Mouse (Mus musculus): ENCODE measurements around the gene Kdm4b. TPM values are rescaled to one million over a fixed set of nuclear protein-coding genes. Genes with fewer than 3 reads are reported as not detected.

The Kdm4b gene
- polyA plus RNA-seq, 1 experiment = 16.4 TPM

DNA sequence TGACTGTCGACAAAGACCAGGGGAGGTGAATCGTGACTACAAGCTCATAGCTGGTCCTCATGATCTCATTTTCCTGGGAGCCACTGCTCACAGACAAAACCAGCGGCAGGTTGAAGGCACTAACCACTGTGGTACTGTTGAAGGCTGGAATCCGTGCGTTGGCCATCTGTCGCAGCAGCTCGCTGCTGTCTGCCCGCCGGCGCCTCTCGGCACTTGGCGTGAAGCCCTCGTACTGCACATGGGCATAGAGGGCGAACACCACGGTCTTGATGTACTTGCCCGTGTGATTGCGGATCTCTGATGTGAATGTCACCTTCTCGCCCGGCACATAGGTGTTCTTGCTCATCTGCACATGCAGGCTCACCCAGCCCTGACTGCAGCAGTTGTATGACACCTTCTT, 31.6 kb upstream of the Kdm4b start:
- no peak for DNase-seq (ENCODE audit: low read depth, low spot score)
- WGBS = 94% methylated on average over 19 of the region's 19 CpGs

DNA sequence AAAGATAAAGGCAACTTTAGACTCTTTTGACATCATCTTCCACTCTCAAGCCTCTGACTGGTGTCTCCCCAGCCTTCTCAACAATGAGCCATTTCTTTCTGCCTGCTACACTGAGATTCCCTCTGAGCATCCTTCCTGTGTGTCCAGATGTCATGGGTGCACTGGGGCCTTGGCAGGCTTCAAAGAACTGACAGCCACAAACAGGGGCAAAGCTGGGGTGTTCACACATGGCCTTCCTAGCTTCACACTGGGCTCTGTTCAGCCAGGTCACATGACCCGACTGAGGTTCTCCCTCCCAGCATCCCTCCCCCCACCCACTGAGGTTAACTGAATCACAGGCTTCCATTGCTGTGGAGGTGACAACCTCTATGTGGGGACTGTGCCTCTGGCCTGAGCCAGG, 29.7 kb upstream of the Kdm4b start:
- 58% methylated on average over 1 of the region's 1 CpGs for WGBS
- no peak for DNase-seq (ENCODE audit: low read depth, low spot score)

DNA sequence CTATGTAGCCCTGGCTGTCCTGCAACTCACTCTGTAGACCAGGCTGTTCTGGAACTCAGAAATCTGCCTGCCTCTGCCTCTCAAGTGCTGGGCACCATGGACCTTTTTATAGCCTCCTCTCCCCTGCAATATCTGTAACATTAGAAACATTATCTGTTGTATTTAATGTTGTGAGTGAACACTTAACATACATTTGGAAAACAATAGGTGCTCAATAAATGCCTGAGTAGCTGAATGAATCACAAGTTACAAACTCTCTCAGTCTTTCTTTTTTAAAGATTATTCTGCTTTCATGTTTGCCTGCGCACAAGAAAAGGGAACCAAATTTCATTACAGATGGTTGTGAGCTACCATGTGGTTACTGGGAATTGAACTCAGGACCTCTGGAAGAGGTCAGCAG, 27.6 kb upstream of the Kdm4b start:
- DNase-seq (ENCODE audit: low read depth, low spot score) = no peak
- WGBS = 92% methylated on average over 1 of the region's 1 CpGs

DNA sequence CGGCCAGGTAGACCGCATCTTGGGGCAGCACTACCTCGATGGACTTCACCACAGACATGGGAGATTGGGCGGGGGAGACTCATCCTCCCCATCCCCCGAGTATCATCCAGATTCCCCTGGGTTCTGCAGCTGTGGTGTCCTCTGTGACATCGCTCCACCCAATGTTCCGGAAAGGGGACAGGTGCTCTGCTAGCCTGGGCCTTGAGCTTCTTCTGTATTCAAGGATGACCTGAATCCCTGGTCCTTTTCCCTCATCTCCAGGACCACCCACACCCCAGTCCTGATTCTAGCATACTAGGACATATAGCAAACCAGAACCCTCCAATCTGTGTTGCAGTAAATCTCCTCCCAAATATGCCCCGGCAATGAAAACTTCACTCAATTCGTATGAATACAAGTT, 25.7 kb upstream of the Kdm4b start, which contains the start of gene Arrdc5:
TSS of gene Arrdc5 (minus strand) at position 101 of the 400 bp plus-strand sequence.
- WGBS = 87% methylated on average over 9 of the region's 9 CpGs
- no peak for DNase-seq (ENCODE audit: low read depth, low spot score)

DNA sequence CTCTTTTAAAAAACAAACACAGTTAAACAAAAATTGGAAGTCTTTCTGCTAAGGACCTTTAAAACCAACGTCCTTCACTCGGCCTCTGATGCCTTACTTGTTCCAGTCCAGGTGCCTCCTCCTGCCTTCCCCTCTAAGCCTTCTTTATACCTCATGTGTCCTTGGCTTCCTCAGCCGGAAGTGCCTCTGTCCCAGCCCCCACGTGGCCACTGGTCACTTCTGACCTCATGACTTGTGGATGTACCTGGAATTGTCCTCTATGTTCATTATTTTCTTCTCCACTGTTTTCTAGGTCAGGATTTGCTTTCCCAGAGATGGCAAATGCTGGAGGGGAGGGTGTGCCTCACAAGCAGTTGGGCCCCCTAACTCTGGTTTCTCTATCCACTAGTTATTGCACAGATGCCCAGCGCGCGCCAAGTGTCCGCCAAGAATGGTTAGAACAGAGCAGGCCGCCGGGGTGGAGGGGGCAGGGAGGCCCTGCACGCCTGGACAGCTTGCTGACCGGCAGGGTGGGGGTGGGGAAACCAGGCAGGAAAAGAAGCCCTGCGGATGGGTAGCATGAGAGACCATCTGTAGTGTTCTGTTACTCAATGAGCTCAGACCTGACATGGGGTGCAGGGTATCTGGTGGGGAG, 23.4 kb upstream of the Kdm4b start:
- 29% methylated on average over 13 of the region's 13 CpGs for WGBS

DNA sequence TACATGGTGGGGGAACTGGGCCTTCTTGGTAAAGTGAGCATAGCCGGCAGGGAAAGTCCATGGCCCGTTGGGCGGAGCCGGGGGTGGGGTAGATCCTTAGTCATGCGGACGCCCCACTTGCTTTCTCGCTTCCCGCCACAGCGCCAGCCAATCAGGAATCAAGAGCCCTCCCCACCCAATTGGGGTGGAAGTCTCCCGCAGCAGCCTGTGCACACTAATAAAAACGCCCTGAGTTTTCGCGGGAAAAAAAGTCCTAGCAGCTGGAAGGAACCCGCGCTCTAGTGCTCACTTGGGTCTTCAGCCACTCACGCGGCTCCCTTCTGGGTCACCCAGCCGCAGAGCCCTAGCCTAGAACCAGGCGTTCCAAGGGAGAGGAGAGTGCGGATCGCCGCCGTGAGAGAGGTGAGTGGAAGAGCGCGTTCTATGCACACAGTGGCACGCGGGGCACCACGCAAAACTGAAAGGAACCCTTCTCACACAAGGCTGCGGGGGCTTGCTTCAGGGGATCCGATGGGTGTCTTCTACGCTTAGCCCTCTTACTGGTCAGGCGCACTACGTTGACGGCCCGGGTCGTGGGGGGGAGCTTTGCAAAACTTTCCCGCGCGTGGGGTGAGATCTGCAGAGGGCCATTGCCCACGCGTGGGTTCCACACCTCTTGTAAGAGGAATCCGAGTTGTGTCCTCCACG, 22.6 kb upstream of the Kdm4b start, which contains the start of gene Uhrf1:
TSS of gene Uhrf1 (plus strand) at position 162 of the 687 bp plus-strand sequence.
- DNase-seq (ENCODE audit: low read depth, low spot score) = peak; percentile 67
- under 1% methylated on average over 43 of the region's 43 CpGs for WGBS

More for the DNA sequence above, 23.4 kb upstream of the Kdm4b start:
- DNase-seq (ENCODE audit: low read depth, low spot score) = no peak

DNA sequence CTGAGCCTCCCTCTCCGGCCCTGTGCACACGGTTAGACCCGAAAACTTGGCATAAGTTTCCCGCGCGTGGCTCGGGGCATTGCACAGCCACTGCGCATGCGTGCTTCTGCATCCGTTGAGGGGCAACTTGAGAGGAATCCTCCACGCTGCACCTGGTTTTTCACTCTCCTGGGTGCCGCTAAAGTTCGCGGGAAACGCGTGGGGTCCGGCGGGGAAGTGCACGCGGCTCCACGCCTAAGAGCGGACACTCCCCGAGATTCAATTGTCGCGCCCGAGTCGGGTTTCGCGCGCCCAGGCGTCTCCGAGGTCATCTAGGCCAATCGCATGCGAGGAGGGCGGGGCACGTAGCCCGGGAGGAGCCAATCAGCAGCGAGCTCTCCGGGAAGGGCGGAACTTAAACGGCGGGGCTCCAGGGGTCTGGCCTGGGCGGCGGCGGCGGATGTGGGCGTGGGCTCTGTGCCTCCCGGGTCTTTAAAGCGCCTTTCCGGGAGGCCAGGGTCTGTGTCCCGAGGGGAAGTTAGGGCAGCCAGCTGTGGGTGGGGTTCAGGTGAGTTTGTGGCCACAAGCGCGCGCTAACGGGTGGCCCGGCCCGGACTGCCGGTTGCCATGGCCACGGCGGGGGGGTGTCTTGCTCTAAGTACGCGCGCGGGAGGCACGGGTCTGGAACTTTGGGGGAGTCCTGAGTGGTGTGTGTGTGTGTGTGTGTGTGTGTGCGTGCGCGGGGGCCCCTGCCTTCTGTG, 21.8 kb upstream of the Kdm4b start:
- WGBS = under 1% methylated on average over 68 of the region's 68 CpGs
- DNase-seq (ENCODE audit: low read depth, low spot score) = peak; percentile 85

DNA sequence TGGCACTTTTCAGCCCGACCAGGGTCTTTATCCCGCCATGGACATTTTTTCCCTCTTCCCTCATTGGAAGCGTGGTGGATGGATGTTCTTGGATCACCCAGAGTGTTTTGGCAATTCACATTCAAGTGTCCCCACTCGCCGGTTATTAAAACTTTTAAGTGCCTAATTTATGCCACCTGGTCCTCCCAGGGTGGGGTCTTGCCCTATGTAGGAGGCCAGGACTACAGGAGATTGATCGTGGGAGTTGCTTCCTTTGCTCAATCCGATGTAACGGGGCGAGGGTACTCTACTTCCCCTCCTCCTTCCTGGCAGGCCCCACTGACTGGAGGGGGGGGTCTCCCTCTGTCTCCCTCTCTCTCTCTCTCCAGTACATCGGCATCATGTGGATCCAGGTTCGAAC, 21.1 kb upstream of the Kdm4b start:
- DNase-seq (ENCODE audit: low read depth, low spot score) = no peak
- WGBS = 12% methylated on average over 11 of the region's 11 CpGs

DNA sequence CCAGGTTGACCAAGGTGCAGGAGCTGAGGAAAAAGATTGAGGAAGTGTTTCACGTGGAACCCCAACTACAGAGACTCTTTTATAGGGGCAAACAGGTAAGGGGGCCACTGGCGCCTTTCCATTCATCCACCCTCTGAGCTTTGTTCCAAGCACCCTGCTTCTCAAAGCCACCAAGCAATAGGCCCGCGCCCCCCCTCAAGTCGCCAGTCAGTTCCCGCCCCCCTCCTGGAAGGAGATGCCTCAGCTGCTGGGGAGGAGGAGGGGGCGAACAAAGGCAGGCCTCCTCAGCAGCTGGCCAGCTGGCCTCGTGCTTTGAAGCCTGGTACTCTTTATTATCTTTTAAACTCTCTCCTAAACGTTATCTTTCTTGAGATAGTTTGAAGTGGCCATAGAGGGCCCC, 20.7 kb upstream of the Kdm4b start:
- WGBS = 30% methylated on average over 9 of the region's 9 CpGs
- no peak for DNase-seq (ENCODE audit: low read depth, low spot score)

DNA sequence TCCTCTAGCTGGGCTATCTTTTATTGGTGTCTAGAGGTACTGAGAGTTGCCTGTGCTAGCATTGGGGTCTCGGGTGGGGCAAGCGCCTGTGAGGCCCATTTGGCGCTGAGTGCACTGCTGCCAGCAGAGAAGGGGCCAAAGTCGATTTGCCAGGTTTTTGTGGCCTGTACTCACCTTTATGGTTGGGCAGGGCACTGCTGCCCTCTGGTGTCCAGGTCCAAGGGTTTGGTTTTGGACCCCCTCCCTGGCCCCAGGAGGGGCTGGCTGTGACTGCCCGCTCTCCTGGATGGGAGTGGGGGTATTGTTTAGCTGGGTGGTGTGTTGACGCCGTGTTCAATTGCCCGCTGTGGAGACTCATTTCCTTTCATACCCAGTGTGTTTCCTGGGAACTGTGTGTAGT, 20.0 kb upstream of the Kdm4b start:
- no peak for DNase-seq (ENCODE audit: low read depth, low spot score)

DNA sequence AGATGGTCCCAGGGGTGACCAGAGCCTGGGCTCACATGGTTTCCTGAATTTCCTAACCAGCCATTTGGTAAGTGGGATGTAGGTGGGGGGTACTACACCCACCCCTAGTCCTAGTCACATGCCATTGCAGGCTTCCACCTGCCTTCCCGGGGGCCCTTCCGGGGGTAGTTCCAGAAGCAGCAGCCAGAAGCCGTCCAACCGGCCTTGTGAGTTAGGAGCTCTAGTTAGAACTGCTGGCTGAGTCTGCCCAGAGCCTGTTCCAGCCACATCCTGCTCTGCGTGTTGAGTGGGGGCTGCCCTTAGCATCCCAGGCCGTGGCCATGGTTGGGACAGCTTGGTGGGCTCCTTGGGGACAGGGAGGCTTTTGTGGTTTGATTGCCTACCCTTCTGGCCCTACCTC, 17.8 kb upstream of the Kdm4b start:
- no peak for DNase-seq (ENCODE audit: low read depth, low spot score)
- WGBS = 49% methylated on average over 6 of the region's 6 CpGs

More for the DNA sequence above, 20.0 kb upstream of the Kdm4b start:
- 44% methylated on average over 8 of the region's 8 CpGs for WGBS

DNA sequence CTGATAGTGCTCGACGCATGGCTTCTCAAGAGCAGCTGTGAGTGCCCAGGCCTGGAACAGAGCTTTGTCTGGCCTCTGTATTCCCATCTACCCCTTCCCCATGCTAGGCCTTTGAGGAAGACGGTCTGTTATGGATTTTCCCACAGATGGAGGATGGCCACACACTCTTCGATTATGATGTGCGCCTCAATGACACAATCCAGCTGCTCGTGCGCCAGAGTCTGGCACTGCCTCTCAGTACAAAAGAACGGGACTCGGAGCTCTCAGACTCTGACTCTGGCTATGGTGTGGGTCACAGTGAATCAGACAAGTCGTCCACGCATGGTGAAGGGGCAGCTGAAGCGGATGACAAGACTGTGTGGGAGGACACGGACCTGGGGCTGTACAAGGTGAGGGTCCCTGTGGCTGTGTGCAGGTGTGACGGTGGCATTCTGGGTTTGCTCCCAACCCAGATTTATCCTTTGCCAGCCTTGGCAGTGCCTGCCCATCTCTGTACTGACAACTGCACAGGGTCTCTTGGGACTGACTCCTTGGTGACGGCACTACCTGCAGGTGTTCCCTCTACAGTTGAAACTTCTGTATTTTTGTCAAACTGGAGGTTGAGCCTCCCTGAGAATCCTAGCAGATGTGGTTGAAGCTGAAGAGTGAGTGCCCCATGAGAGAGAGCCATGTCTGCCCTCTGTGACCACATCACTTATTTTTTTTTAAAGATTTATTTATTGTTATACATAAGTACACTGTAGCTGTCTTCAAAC, 16.5 kb upstream of the Kdm4b start:
- no peak for DNase-seq (ENCODE audit: low read depth, low spot score)
- 84% methylated on average over 15 of the region's 15 CpGs for WGBS

DNA sequence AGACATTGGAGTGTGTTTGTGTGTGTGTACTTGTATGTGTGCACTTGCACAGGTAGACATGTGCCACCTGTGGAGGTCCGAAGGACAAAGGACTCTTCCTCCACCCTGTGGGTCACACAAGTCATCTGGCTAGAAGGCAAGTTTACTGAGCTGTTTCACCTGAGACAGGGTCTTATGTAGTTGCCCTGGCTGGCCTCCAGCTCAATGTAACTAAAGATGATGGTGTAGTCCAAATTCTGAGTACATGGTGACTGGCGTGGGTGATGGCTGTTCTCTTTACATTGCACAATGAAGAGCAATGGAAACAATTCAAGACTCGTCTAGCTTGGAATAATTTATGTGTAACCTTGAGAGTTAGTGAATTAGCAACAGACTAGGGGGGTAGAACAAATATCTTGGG, 1.4 kb upstream of the Kdm4b start:
- DNase-seq (ENCODE audit: low read depth, low spot score) = no peak
- WGBS = 64% methylated on average over 3 of the region's 3 CpGs

DNA sequence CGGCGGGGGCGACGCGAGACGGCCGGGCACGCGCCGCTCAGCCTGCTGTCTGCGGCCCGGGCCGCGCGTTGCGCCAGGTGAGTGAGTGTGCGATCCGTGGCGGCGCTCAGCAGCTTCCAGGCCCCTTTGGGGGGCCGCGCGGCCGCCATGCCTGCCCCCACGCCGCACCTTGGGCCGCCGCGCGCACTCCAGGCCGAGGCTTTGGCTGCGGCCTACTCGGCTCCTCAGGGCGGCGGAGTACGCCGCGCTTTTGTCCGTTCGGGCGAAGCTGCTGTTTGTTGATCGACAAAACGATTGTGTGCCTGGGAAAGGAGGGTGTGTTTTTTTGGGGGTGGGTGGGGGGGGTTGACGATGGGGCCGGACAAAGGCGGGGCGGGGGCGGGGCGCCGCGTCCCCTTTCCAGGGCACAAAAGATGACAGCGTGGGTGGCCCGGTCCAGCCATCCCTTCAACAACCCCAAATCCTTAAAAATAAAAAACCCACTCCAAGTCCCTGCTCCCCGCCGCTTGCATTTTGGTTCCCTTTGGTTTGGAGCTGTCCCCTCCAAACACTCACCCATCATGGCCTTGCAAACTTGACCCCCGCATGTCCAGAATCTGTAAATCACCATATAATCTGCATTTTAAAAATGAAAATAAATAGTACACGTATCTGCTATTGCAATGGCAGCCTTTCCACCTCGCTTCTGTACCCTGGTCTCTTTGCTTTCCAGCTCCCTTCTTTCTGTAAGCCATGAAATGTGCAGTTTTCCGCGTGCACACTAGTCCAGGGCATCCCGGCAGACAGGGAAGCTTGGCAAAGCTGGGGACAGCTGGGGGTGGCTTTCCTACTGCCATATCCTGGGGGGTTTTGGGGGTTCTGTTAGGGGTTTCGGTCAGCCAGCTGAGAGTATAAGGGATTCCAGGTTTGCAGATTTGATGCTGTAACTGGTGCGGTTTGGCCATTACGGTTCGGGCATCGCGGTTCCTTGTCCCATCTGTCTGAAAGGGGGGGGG, 588 bp downstream of the Kdm4b start:
- 1% methylated on average over 67 of the region's 67 CpGs for WGBS
- DNase-seq (ENCODE audit: low read depth, low spot score) = no peak

DNA sequence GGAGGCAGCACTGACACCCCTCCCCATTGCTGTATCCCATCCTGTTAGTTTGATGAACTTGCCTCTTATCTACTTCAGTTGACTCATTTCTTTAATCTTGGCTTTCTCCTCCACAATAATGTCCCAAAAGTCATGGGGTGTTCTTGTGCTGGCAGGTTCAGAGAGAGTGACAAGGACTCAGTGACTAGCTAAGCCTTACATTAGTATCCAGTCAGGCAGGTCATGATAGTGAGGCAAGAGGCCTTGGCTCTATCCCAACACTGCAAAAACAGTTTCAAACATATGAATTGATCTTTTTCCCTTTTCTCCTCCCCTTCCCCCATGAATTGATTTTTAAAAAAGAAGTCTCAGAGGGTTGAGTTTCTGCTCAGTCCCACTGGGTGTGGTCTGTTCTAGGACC, 3.4 kb downstream of the Kdm4b start:
- no peak for DNase-seq (ENCODE audit: low read depth, low spot score)

DNA sequence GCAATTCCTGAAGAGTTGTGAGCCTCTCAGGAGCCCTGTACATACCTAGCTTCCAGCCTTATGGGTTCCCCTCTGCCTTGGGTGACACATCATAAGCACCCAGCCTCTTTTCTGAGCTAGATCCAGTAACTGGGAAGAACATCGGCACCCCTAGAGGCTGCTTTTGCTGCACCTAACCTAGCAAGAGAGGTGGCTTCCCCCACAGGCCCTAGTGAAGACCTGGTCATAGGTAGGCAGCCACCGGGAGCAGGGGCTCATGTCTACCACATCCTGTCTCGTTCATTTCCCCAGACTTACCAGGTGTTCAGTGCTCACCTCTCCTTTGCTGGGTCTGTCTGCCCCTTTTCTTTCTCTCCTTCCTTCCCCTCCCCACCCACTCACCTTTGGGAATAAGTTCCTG, 4.5 kb downstream of the Kdm4b start:
- no peak for DNase-seq (ENCODE audit: low read depth, low spot score)
- 55% methylated on average over 3 of the region's 3 CpGs for WGBS

DNA sequence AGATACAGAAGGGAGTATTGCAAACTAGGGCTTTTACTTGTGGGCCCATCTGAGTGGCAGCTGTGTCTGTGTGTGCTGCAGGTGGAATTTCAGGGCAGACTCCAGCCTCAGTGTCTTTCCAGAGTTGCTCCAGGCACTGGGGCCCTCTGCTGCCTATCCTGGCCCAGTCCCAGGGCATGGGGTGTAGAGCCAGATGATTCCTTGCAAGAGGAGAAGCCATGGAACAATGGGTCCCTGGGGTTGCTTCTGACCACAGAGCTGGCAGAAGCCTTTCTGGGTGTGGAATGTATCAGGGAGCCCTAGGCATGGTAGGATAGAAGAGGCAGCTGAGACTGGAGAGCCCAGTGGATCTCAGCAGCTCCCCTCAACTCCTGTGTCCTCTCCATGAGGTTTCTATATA, 5.4 kb downstream of the Kdm4b start:
- DNase-seq (ENCODE audit: low read depth, low spot score) = no peak

DNA sequence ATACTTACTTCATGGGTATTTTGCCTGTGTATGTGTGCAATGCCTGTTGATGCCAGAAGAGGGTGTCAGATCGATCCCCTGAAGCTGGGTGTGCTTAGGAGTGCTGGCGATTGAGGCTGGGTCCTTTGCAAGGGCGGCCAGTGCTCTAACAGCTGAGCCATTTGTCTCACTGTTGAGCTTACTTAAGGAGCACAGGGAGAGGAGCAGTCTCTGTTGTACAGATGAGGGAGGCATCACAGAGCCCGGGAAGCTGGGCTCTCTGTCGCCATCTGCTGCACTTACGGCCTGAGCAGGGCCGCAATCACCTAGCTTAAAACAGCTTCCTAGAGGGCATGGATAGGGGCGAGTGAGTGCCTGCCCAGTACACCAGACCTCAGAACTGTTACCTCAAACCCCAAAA, 7.1 kb downstream of the Kdm4b start:
- 63% methylated on average over 8 of the region's 8 CpGs for WGBS
- DNase-seq (ENCODE audit: low read depth, low spot score) = no peak

DNA sequence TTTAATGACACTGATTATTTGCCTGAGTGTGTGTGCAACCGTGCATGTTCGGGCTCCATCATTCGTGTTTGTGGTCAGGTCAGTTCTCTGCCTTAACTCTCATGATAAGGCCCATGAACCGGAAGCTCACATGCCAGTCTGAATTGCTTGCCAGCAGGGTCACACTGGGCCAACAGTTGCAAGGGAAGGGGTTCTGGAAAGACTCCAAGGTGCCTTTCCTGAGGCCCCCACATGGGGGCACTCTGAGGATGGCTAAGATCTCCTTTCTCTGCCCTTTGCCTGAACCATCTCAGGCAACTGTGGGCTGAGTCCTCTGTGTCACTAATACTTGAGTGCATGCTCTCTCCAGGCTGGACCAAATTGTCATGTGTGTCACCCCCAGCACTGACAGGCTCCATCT, 11.3 kb downstream of the Kdm4b start:
- whole genome bisulfite sequencing = 17% methylated on average over 4 of the region's 4 CpGs
- DNase-seq (ENCODE audit: low read depth, low spot score) = no peak
